Mouse (Mus musculus) megakaryocyte progenitor cell, adult 5-6 weeks (primary cell): ENCODE results near the gene Psmc4. TPM values are rescaled to one million over a fixed set of nuclear protein-coding genes. Genes with fewer than 3 reads are reported as not detected.

ENCODE experiments used
- ATAC-seq: replicated peaks from 2 replicates; pipeline ENCODE4 v1.8.0; 2016; ENCODE audit warnings: mild to moderate bottlenecking, moderate TSS enrichment, inconsistent platforms; ENCODE audit not compliant: poor library complexity
- total RNA-seq, 2 experiments: library from RNA; stranded (forward) in 1 of 2; stranded (reverse) in 1 of 2; fragments of 157-497, 149-512 nt in 1 of 2; fragments of 200-1000 nt in 1 of 2; gene quantifications; 2 replicates each; pipeline versions ENCODE4 v1.2.3 to v1.2.4; 2015 to 2017

The Psmc4 gene
- 151 and 170 TPM in 2 replicates for total RNA-seq (2015)
- 142 and 166 TPM in 2 replicates for total RNA-seq (2017)

DNA sequence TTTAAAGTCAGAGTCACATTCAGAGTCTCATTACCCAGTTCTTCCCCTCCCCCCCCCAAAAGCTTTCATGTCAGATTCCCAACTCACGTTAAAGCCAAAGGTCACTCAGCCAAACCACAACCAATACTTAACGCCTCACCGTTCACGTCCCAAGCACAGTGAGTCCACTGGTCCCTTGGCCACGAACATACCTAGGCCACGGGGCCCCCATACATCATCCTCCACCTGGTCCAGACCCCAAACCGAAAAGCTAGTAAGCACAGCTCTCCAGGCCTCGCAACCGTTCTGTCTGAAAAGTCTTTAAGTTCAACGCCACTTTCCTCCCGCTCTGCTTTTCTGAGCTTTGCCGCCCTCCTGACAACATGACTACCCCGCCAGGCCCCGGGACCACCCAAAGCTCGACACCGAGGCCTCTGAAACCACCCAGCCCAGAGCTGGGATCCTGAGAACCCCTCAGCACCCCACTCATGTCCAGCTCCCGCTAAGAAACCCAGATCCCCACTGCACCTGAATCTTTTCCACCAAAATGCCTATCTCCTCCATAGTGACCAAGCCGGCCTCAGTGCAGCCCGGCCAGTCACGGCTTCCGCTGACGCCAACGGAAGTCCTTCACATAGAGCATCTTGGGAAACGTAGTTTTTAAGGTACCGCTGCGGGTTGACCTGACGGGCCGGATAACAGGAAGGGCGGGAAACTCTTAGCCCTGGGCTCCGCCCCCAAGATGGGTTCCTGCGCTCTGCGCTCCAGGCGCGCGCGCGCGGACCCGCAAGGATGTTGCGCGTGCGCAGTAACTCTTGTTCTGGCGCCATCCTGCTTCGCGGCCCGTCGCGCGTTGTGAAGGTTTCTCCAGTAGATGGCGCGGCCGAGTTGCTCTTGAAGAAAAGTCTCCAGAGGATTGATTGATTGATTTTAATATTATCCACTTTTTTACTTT is at the start of gene Psmc4:
Gene Psmc4, minus strand, starts transcription at position 626 of the 934 bp plus-strand sequence.
- ATAC-seq = peak; percentile 99

DNA sequence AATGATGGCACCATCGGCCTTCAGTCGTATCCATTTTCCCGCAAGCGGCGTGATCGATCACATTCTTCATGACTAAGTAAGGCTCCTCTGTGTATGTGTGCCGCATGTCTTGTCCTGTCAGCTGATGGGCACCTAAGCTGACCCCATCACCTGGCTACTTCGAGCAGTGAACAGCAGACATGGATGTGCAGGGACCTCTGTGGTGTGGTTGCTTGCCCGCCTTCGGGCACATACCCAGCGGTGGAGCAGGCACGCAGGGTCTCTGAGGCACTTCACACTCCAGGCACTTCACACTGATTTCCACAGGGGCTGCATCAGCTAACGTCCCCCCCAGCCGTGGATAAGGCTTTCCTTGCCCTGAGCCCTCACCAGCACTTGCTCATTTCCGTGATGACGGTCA is 49.2 kb upstream of the Psmc4 start:
- ATAC-seq = no peak

DNA sequence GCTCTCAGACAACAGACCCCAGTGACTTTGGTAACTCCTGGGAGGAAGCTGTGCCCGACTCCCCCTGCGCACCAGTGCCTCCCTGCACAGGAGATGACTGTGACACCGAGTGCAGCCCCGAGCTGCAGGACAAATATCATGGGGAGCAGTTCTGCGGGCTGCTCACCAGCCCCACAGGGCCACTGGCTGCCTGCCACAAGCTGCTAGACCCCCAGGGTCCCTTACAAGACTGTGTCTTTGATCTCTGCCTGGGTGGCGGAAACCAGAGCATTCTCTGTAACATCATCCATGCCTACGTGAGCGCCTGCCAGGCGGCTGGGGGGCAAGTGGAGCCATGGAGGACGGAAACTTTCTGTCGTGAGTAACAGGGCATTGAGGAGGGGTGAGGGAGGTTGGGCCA is 43.6 kb upstream of the Psmc4 start:
- ATAC-seq = no peak

DNA sequence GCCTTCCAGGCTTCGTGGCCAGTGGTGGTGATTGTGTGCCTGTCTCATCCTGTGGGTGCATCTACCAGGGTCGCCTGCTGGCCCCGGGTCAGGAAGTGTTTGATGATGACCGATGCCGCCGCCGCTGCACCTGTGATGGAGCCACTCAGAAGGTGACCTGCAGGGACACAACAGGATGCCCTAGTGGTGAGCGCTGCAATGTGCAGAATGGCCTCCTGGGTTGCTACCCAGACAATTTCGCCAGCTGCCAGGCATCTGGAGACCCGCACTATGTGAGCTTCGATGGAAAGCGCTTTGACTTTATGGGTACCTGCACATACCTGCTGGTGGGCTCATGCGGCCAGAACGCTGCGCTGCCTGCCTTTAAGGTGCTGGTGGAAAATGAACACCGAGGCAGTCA is 36.3 kb upstream of the Psmc4 start:
- ATAC-seq = no peak

DNA sequence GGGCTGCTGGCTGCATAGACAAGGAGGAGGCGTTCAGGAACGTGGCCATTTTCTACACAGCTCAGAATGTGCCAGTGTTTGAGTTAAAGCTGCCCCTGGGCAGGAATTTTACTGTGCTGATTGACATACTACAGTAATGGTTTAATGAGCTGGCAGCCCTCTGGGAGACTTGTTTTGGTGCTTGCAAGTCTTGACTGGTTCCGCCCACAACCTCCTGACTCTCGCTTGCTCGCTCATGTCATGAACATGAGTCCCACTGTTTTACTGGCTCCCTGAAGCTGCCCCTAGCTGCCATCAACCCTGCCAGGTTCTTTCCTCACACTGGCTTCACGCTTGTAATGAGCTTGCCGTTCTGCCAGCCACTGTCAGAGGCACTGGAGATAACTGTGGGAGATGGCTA is 34.3 kb upstream of the Psmc4 start:
- ATAC-seq = no peak

DNA sequence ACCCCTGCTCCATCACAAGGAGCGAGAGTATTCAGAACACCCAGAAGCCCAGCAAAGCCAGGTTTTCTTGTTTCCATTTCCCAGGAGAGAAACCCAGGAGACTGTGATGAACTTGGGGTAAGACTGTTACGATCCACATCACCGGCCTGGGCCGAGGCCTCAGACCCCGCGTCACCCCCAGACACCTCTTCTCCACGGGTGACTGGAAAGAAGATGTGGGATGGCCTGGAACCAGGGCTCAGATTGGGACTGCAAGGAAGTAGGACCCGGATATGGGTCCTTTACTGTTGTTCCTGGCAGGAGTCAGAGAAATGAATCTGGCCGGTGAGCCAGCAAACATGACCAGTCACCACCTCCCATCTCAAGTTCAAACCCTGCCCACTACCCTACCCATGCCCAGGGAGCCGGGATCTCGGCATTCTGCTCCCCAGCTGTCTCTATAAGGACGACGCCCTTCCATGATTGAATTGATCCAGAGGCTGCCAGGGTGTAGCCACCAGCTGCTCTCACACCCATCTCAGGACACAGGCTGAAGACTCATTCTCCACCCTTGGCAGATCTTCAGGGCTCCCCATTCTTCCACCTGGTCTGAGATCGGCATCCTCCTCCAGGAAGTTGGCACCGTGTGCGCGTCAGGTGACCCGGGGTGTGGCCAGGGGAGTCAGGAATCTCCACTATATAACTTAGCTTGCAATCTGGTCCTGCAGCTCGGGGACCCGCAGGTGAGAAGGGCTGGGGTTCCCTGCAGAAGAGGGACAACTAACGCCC is 20.8 kb upstream of the Psmc4 start, which contains the start of gene Fcgbp:
Gene Fcgbp, plus strand, starts transcription at position 706 of the 768 bp plus-strand sequence.
- no peak for ATAC-seq

DNA sequence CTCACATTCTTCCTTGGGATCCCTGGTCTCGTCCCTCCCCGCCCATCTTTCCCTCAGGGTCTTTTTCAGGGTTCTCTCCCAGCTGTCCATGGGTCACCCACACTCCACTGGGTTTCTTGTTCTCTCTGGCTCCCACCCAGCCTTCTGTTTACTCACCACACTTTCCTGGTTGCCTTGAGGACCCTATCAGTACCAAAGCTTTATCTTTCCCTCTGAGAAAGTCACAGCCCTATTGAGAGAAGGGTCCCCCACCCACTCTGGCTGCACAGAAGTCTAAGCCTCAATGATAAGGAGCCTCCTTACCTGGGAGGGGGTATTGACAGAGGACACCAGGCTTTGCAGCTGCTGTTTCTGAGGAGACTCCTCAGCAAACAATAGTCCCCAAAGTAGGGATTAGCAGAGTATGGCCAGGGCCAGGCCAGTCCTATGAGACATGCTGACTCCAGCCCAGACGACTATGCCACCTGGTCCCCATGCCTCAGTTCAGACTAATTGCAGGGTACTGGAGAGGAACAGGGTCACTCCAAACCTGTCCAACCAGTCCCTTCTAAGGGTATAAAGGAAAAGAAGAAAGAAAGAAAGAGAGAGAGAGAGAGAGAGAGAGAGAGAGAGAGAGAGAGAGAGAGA is 19.8 kb upstream of the Psmc4 start:
- no peak for ATAC-seq

DNA sequence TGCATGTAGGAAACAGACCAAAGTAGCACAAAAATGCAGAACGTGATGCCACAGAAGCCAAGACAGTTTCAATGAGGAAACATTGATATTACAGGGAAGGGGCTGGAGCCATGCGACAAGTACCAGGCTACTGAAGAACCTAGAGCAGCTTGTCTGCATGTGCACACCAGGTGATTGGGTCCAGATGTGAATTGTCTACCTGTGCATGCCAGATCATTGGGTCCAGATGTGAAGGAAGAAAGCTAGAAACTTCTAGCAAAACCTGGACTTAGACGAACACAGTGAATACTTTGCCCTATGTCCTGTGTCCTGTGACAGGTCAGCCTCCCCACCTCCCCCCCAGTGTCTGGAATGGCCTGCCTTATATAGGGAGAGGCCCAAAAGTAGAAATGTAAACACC is 18.8 kb upstream of the Psmc4 start:
- no peak for ATAC-seq

DNA sequence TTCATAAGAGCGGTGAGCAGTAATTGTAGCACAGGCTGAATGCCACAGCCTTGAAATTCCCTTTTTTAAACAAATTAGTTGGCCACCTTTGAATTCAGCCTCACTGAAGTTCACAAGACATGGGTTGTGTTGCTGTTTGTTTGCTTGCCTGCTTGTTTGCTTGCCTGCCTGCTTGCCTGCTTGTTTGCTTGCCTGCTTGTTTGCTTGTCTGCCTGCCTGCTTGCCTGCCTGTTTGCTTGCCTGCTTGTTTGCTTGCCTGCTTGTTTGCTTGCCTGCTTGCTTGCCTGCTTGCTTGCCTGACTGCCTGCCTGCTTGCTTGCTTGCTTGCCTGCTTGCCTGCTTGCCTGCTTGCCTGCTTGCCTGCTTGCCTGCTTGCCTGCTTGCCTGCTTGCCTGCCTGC is 10.1 kb upstream of the Psmc4 start:
- ATAC-seq = no peak

DNA sequence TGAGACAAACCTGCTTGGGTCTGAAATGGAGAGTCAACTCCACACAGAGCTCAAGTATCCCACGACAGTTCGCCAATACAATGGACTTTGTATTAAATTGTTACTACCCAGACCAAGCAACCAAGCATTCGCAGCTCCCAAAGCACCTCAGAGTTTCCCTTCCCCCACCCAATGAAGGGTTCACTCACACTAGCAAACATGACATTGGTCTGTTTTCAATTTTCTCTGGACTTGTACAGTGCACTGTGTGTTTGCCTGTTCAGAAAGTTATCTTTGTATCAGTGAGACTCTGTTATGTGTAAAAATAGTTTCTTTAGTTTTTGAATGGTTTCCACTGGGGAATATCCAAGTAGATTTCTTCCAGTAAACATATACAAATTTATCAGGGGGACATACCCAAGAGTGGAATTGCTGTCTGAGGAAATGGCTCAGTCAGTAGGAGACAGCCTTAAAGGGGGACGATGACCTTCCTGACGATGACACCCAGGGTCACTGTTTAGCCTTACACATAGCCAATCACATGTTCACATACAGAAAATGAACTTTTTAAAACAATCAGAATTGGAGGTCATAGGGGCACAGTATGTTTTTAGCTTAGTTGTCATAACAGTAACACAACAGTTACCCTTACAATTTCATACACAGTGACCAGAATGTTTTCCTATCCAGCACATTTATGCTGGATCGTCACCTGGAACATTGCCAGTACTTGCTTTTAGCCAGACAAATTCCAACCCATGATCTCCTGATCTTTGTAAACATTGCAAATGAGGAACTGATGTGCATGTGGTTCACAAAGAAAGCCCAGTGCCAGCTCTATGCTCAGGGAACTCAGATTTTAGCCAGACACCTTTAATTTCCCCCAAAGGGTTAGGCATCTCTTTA is 3.4 kb upstream of the Psmc4 start:
- ATAC-seq = no peak

DNA sequence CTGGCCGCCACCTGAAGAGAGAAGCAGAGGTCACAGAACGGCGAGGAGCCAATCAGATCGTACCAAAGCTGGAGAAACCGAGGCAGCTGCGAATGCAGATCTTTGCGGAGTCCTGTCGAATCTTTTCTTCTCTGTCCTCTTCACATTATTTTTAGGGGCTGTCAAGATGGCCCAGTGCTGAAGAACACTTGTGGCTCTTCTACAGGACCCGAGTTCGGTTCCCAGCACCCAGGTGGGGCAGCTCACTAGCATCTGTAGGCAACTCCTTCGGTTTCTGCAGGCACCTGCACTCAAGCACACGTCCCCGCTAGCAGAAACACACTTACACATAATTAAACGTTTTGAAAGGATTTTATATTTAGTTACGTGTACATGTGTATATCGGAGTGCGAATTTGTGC is 683 bp upstream of the Psmc4 start:
- no peak for ATAC-seq

DNA sequence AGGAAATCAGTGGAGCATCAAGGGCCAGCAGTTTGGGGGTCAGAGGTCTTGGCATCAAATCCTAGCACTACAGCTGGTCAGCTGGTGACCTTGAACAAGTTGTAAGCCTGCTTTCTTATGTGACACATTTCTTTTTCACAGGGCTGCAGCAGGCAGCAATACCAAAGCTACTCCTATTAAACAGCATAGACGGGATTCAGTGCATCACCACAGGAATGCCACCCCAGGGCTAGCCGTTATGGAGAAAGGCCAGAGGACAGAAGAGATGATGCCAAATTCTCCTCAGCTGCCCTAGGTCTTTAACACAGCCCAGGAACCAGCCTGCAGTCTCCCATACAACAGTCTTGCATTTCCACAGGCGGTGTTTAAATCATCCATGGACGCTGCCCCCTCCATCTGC is 5.4 kb downstream of the Psmc4 start:
- ATAC-seq = no peak

DNA sequence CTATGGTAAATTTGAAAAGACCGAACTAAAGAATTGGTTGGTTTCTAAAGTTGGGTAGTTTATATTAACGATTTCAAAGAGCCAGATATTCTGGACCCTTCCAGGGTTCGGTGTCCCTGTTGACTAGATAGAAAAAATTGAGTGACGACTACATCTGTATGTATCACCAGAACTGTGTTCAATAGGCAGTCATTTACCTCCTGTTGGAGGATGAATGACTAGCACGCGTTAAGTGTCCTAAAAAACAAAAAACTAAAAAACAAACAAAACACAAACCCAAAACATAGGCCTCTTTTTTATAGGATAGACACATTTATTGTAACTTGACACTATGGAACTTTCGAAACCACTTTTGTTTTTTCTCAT is 35.5 kb downstream of the Psmc4 start:
- ATAC-seq = peak; percentile 32; the same call in 1 of the 2 replicates

DNA sequence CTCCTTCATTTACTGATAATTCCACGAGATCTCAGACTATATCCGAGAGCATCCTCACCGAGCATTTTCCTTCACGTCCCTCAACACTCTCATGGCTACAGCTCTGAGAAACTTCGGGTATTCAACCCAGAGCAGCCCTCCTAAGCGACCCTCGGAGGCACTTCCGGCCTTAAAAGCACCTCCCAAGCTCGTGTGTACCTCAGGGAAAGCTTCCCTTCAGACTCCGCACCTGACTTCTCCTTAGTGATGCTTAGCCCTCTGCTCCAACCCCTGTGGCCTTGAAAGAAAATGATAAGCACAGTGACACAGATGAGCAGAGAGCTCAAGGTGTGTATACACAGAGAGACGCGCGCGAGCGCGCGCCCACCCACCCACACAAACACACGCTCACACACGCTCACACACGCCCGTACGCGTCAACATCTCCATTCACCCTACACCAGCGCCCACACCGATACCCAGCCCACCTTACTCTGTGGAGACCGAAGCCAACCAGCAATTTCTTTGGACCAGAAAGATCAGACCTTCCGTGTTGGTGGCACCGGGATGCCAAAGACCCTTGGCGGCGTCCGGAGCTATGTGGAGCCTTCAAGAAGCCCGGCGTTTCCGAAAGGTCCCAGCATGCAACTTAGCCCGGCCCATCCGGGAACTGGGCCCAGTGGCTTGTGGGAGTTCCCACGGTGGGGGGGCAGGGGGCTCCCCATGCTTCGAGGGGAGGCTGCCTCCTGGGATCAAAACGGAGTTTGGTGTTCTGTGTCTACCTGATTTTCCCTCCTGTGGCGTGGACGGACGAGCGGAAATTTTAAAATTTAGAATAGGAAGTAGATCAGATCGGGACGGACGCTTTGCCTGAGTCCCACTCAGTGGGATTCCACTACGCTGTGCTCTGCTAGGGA is 36.1 kb downstream of the Psmc4 start, which contains the start of gene Zfp850:
Gene Zfp850, minus strand, starts transcription at position 567 of the 896 bp plus-strand sequence.
- peak; percentile 95 for ATAC-seq

DNA sequence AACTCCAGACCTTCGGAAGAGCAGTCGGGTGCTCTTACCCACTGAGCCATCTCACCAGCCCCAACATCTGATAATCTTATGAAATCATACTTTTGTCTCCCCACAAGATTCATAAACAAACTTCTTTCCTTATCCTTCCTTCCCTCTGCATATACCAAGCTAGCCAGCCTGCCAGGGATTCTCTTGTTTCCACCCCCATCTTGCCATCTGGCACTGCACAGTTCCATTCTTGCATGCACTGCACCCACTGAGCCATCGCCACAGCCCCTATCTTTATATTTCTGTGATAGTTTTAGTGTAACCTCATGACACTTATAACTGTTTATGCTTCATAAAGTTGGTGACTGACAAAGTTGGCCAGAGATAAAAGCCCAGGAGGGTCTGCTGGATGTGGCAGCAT is 39.6 kb downstream of the Psmc4 start:
- ATAC-seq = no peak
